Mouse (Mus musculus): ENCODE results near the gene Shbg.

DNA sequence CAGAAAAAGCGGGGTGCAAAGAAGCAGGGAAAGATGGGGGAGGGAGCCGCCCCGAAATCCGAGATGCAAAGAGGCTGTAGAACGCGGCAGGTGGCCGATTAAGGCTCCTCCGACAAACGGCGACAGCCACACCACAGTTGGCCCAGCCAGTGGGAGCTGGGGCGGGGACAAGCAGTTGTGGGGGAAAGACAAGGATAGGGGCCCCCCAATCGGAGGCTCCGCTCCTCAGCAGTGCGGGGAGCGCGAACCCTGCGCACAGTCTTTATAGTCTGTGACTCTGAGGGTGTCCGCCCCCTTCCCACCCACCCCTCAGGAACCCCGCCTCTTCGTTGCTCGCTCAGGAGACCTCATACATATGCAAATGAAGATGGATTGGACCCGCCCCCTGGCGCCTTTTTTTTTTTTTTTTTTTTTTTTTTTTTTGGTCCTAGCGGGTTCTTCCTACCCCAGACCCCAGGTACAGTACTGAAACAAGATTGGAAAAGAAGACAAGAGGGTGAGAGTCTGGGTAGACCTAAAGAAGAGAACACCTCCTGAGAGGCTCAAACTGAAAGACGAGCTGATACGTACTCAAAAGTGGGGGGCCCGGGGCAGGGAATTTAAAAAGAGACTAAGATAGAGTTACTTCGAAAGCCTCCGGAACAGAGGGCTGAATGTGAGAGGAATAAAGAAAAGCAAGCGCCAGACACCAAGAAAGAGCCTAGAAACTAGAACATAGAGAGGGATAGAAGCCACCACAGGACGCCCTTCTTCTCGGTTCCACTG, 11.8 kb downstream of the Shbg start, which contains the start of gene Atp1b2:
- TF ChIP-seq POLR2A (IDR thresholded peaks at IDR 0.05; ENCODE audit: extremely low read depth, insufficient read depth, low read length) (peak; percentile 95), CTCF (IDR thresholded peaks at IDR 0.05; ENCODE audit: extremely low read depth, insufficient read depth, low read length) (no peak)

All from cortical plate, adult 2 months (tissue).